Mouse (Mus musculus) B cell, adult (primary cell): ENCODE data around the gene Ear14. TPM values are rescaled to one million over a fixed set of nuclear protein-coding genes. Genes with fewer than 3 reads are reported as not detected.

Source experiments
- total RNA-seq: library from RNA; stranded (reverse); gene quantifications from 4 replicates; pipeline ENCODE4 v1.2.4, GENCODE M21; 2023; ENCODE audit not compliant: inconsistent age

Ear14 gene
- not detected in 4 replicates for total RNA-seq

DNA sequence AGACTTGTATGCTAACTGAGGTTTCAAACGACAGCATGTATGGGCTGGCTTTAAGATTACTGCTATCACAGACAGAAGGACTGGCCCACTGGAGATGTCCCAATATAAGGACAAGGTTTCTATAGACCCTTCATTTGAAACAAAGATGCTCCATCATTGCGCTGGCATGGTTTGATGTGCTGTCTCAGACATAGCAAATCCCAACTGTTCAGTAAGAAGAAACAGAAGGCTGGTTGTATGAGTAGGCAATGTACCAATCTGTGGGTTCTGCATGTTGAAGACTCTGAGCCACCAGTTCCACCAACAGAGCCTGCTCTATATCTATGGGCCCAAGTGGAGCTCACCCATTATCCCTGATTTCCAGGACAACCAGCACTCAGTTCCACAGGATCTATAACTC, at the start of gene Ear14:
TSS of gene Ear14 (plus strand) at position 277 of the 400 bp plus-strand sequence.

DNA sequence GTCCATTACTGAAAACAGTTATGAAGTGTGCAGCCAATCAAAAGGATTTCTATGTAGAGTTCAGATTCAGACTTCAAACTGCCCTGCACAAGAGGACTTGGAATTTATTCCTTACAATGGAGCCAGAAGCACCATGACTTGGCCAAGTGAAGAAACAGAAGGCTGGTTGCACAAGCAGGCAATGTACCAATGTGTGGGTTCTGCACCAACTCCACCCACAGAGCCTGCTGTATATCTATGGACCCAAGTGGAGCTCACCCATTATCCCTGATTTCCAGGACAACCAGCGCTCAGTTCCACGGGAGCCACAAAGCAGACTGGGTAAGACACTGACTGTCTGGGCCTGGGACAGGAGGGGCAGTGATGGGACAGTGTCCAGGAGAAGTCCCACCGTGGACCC, 41.2 kb upstream of the Ear14 start, which contains the start of gene Rnase2b:
TSS of gene Rnase2b (plus strand) at position 285 of the 400 bp plus-strand sequence.

DNA sequence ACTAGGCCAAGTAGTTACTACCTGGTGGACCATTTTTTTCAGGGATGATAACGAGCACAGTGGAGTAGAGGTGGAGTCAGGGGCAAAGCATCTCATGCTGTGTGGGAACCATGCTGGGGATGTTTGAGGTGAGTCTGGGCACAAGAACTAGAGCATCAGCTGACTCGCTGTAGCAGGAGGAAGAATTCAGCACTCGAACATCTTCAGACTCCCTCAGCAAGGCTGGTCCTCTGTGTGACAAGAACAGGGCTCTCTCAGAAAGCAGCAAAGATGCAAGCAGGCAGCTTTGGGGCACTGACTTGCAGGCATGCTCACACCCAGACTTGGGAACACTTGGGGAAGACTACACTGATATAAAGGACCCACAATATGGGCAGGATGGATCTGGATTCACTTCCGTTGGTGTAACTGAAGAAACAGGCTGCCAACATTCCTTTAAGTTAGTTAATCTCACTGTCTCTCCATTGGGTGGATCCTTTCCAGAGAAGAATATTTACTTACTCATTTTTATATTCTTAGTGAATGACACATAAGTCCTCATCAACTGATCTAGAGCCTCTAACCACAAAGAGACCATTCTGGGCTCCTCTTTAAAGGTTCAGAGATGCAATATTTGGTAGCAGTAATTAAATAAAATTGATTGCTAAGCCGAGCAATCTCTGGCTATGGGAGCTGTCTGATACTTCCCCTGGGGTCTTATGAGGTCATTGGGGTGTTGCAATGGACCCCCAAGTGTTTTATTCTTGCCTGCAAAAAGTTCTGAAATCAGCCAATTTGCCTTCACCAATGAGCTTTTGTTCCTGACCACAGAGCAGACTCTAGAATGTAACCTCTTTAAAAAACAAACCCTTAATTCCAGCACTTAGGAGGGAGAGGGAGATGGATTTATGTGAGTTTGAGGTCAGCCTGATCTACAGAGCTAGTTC, 3.8 kb upstream of the Ear14 start, which contains the start of gene Ang2:
TSS of gene Ang2 (minus strand) at position 51 of the 926 bp plus-strand sequence.

Other genes with a start within 250 kb of the Ear14 start
- gene Pnp2, start 247.4 kb upstream of the Ear14 start, total RNA-seq: 1.2 to 3.4 TPM (median 2.5 TPM) in 4 replicates
- gene Rnase10, start 195.6 kb upstream of the Ear14 start, total RNA-seq: not detected in 4 replicates
- gene Rnase9, start 161.5 kb upstream of the Ear14 start, total RNA-seq: not detected in 4 replicates
- not detected in 4 replicates for gene Rnase11, start 153.2 kb upstream of the Ear14 start, total RNA-seq
- 1.1 to 2.9 TPM (median 1.6 TPM) in 3 of 4 replicates, not detected in the other for gene Rnase12, start 145.7 kb upstream of the Ear14 start, total RNA-seq
- gene Olfr750, start 129.0 kb upstream of the Ear14 start, total RNA-seq: not detected in 4 replicates
- 0.32 to 1.5 TPM (median 0.81 TPM) in 4 replicates for gene Rnase4, start 112.3 kb upstream of the Ear14 start, total RNA-seq
- not detected in 4 replicates for gene Ang, start 112.2 kb upstream of the Ear14 start, total RNA-seq
- gene Eddm3b, start 89.0 kb upstream of the Ear14 start, total RNA-seq: not detected in 4 replicates
- 106 to 123 TPM (median 116 TPM) in 4 replicates for gene Rnase6, start 79.5 kb upstream of the Ear14 start, total RNA-seq
- 0.72 TPM in 1 of 4 replicates, not detected in the others for gene Rnase1, start 56.6 kb upstream of the Ear14 start, total RNA-seq
- gene Rnase2b, start 41.1 kb upstream of the Ear14 start, total RNA-seq: not detected in 4 replicates
- gene Ang2, start 4.2 kb upstream of the Ear14 start, total RNA-seq: not detected in 4 replicates
- gene Rnase2a, start 52.7 kb downstream of the Ear14 start, total RNA-seq: not detected in 4 replicates
- not detected in 4 replicates for gene Gm7247, start 158.4 kb downstream of the Ear14 start, total RNA-seq
- gene Vmn2r88, start 207.4 kb downstream of the Ear14 start, total RNA-seq: not detected in 4 replicates
- not detected in 4 replicates for gene Vmn2r89, start 248.5 kb downstream of the Ear14 start, total RNA-seq